Mouse (Mus musculus): Measurements from ENCODE around the gene Gm3336. TPM values are rescaled to one million over a fixed set of nuclear protein-coding genes. Genes with fewer than 3 reads are reported as not detected.

Gene Gm3336
- polyA plus RNA-seq, 1 experiment from 2014 or later: not detected

DNA sequence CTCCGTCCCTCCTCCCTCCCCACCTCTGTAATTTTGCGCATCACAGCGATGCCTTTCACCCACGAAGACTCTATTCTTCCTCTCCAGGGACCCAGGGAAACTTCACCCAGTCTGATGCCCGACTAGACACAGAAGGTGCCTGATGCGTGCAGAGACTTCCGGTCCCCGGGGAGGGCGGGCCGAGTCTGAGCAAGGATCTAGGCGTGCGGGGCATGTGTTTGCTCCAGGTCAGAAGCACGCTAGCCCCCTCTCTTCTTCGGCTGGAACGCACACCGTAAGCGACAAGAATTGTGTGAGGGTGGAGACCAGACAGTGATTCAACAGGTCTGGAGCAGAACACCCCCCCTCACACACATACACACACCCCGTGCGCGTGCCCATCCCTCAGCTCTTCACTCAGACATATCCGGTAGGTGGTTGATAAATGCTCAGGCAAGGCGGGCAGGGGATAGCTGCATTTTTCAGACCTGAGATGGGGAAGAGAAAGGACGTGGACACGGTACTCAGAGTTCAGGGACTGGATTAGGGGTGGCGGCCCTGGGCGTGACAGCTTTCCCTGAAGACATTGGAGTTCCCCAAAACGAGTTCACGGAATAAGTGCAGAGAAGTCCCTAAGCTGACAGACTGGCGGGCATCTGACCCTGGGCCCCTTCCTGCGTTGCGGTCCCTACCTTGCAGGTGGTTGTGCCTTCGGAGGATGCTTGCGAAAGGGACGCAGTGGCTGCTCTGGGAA lies 47.7 kb downstream of the Gm3336 start:
- Histone ChIP-seq H3K4me1 (replicated peaks; ENCODE audit: control insufficient read depth, insufficient read depth, low read length) (peaks cover 7% of the 10 kb centered on the region), H3K4me3 (ENCODE audit: low read depth, low read length) (peak overlapping the region; percentile 17), H3K9ac (ENCODE audit: low read length) (peak overlapping the region; percentile 40), H3K4me2 (ENCODE audit: low read depth, low read length, severe bottlenecking) (peak overlapping the region; percentile 46), H3K9me3 (ENCODE audit: control insufficient read depth, low read length) (no peaks in the 10 kb centered on the region), H3K27me3 (ENCODE audit: control insufficient read depth, insufficient read depth, low read length) (no peaks in the 10 kb centered on the region), H3K36me3 (ENCODE audit: control insufficient read depth, insufficient read depth, low read length) (peaks cover 2% of the 10 kb centered on the region; the same call in 1 of the 2 replicates), H3K27ac (ENCODE audit: low read depth, low read length) (no peak overlapping the region)
- DNase-seq (ENCODE audit: low spot score) (no peak), ATAC-seq (replicated peaks; ENCODE audit: low FRiP score) (no peak)
- WGBS: 3% methylated on average over 34 of the region's 34 CpGs

DNA sequence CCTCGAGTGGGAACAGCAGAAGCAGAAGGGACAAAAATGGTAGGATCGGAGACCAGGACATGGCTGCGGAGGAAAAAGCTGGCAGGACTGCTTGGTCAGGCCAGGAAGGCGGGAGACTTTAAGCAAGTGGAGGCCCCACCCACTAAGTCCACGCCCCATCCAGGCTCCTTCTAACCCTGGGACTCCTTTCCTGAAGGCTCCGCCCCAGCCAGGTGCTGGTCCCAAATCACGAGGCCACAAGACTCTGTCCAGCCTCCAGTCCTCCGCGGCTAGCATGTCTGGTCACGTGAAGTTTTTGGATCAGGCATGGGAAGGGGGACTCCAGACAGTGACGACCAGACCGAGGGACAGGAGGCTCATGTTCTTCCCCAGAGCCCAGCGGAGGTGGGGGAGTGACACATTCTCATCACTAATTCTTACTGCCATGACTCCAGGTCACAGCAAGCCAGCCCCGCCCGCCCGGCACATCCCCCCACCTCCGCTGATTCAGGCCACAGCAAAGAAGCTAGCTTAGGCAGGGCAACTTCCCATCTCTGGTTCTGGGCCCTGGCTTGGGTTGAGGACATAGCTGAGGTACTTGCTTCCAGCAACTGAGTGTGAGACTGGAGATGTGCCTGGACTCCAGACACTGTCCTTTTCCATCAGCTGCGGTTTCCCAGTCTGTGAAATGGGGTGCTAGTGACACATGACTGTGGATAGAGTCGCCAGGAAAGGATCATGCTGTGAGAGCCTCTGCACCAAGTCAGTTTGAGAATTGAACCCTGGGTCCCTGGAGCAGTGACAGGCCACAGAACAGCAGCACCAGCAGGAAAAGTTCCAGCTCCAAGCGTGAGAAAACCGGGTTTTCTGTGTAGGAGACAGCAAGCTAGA lies 48.5 kb downstream of the Gm3336 start:
- peak; percentile 17; the same call in 1 of the 2 replicates for ATAC-seq (replicated peaks; ENCODE audit: low FRiP score)
- peaks cover 2% of the 10 kb centered on the region; the same call in 1 of the 2 replicates for H3K36me3 ChIP-seq (ENCODE audit: control insufficient read depth, insufficient read depth, low read length)
- H3K4me3 ChIP-seq (ENCODE audit: low read depth, low read length): peak overlapping the region; percentile 17
- H3K27ac ChIP-seq (ENCODE audit: low read depth, low read length): no peak overlapping the region
- peak; percentile 73 for DNase-seq (ENCODE audit: low spot score)
- peak overlapping the region; percentile 46 for H3K4me2 ChIP-seq (ENCODE audit: low read depth, low read length, severe bottlenecking)
- peaks cover 5% of the 10 kb centered on the region for H3K4me1 ChIP-seq (replicated peaks; ENCODE audit: control insufficient read depth, insufficient read depth, low read length)
- H3K9me3 ChIP-seq (ENCODE audit: control insufficient read depth, low read length): no peaks in the 10 kb centered on the region
- peak overlapping the region; percentile 40 for H3K9ac ChIP-seq (ENCODE audit: low read length)
- 8% methylated on average over 21 of the region's 21 CpGs for WGBS
- no peaks in the 10 kb centered on the region for H3K27me3 ChIP-seq (ENCODE audit: control insufficient read depth, insufficient read depth, low read length)

DNA sequence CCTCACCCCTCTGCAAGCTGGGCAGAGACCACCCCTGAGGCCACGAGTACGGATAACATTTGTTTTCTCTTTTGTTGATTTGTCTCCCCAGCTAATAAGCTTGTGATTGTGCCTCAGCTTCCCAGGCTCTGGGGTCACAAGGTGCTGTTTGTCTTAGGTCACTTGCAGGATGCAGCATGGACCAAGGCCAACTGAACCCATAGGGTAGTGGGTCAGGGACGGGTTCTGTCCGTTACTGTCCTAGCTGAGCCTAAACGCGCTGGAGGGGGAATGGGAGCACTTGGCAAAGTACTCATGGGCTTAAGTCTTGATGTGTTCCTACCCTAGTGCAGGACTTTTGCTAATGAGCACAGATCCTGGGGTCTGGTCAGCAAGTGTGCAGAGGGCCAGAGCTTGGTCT lies 49.2 kb downstream of the Gm3336 start:
- peaks cover 5% of the 10 kb centered on the region for H3K4me1 ChIP-seq (replicated peaks; ENCODE audit: control insufficient read depth, insufficient read depth, low read length)
- H3K27me3 ChIP-seq (ENCODE audit: control insufficient read depth, insufficient read depth, low read length): no peaks in the 10 kb centered on the region
- no peaks in the 10 kb centered on the region for H3K9me3 ChIP-seq (ENCODE audit: control insufficient read depth, low read length)
- no peak overlapping the region for H3K4me2 ChIP-seq (ENCODE audit: low read depth, low read length, severe bottlenecking)
- no peak for ATAC-seq (replicated peaks; ENCODE audit: low FRiP score)
- no peak for DNase-seq (ENCODE audit: low spot score)
- H3K9ac ChIP-seq (ENCODE audit: low read length): no peak overlapping the region
- H3K36me3 ChIP-seq (ENCODE audit: control insufficient read depth, insufficient read depth, low read length): peaks cover 2% of the 10 kb centered on the region; the same call in 1 of the 2 replicates
- H3K4me3 ChIP-seq (ENCODE audit: low read depth, low read length): no peak overlapping the region
- WGBS: 80% methylated on average over 6 of the region's 6 CpGs
- H3K27ac ChIP-seq (ENCODE audit: low read depth, low read length): no peak overlapping the region

DNA sequence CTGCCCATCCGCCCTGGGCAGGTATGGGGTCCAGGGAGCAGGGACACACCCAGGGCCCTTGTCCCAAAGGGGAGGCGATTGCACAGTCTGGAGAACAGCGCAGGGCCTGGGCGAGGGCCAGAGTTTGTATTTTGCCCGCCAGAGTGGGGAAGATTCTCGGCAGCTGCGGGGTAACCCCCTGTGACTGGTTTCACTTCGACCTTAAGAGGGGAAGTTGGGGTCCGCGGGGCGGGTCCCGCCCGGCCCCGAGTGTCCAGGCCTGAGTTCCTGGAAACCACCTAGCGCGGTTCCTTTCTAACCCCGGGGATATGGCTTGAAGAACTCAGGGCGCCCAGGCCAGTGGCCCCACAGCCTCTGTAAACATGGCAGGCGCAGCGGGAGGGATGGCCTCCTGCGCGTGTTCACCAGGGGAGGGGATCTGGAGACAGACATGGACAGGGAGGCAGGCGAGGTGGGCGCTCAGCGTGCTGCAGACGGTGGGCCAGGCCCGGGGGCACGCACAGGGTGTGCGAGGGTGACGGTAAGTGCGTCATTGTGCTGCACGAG lies 50.0 kb downstream of the Gm3336 start:
- Histone ChIP-seq H3K9me3 (ENCODE audit: control insufficient read depth, low read length) (no peaks in the 10 kb centered on the region), H3K36me3 (ENCODE audit: control insufficient read depth, insufficient read depth, low read length) (peaks cover 2% of the 10 kb centered on the region; the same call in 1 of the 2 replicates), H3K4me1 (replicated peaks; ENCODE audit: control insufficient read depth, insufficient read depth, low read length) (peaks cover 5% of the 10 kb centered on the region), H3K27ac (ENCODE audit: low read depth, low read length) (no peak overlapping the region), H3K27me3 (ENCODE audit: control insufficient read depth, insufficient read depth, low read length) (no peaks in the 10 kb centered on the region), H3K9ac (ENCODE audit: low read length) (no peak overlapping the region), H3K4me2 (ENCODE audit: low read depth, low read length, severe bottlenecking) (no peak overlapping the region), H3K4me3 (ENCODE audit: low read depth, low read length) (no peak overlapping the region)
- WGBS: 93% methylated on average over 32 of the region's 32 CpGs
- ATAC-seq (replicated peaks; ENCODE audit: low FRiP score) (no peak), DNase-seq (ENCODE audit: low spot score) (no peak)

DNA sequence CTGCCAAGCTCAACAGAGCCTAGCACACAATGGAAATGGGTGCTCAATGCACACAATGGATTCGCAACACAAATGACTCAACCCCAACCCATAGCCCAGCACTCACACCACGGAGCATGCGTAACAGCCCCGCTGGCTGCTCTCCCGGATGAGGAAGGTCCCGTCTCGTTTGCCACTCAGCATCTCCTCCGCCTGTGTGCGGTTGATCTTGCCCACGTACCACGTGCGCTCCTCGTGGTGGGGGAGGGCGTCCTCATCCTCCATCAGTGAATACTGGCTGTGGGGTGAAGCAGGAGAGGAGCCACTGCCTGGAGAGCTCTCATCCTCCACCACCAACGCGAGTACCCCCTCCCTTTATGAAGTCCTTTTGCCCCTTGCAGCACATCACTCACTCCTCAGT lies 50.6 kb downstream of the Gm3336 start:
- peaks cover 5% of the 10 kb centered on the region for H3K4me1 ChIP-seq (replicated peaks; ENCODE audit: control insufficient read depth, insufficient read depth, low read length)
- H3K27ac ChIP-seq (ENCODE audit: low read depth, low read length): no peak overlapping the region
- H3K9ac ChIP-seq (ENCODE audit: low read length): no peak overlapping the region
- WGBS: 85% methylated on average over 16 of the region's 16 CpGs
- H3K9me3 ChIP-seq (ENCODE audit: control insufficient read depth, low read length): no peaks in the 10 kb centered on the region
- no peak overlapping the region for H3K4me3 ChIP-seq (ENCODE audit: low read depth, low read length)
- H3K36me3 ChIP-seq (ENCODE audit: control insufficient read depth, insufficient read depth, low read length): peaks cover 2% of the 10 kb centered on the region; the same call in 1 of the 2 replicates
- peak; percentile 6 for ATAC-seq (replicated peaks; ENCODE audit: low FRiP score)
- DNase-seq (ENCODE audit: low spot score): no peak
- no peak overlapping the region for H3K4me2 ChIP-seq (ENCODE audit: low read depth, low read length, severe bottlenecking)
- no peaks in the 10 kb centered on the region for H3K27me3 ChIP-seq (ENCODE audit: control insufficient read depth, insufficient read depth, low read length)

DNA sequence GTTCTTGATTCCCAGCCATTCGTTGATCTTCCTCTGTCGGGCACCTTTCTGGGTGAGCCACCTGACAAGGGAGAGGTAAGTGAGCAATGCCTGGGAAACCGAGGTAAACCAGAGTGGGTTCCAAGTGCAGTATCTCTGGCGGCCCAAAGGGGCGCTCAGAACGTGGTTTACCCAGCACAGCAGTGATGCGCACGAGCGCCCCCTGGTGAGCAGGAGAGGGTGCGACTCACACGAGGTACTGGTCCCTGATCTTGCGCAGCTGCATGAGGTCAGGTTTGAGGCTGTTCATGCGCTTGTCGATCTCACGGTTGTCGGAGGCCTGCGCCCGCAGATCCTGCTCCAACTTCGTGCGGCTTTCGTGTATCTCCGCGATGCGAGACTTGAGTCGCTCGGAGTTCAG lies 51.0 kb downstream of the Gm3336 start:
- ATAC-seq (replicated peaks; ENCODE audit: low FRiP score): peak; percentile 66
- Histone ChIP-seq H3K9me3 (ENCODE audit: control insufficient read depth, low read length) (no peaks in the 10 kb centered on the region), H3K4me3 (ENCODE audit: low read depth, low read length) (no peak overlapping the region), H3K4me1 (replicated peaks; ENCODE audit: control insufficient read depth, insufficient read depth, low read length) (peaks cover 5% of the 10 kb centered on the region), H3K27me3 (ENCODE audit: control insufficient read depth, insufficient read depth, low read length) (no peaks in the 10 kb centered on the region), H3K27ac (ENCODE audit: low read depth, low read length) (no peak overlapping the region), H3K36me3 (ENCODE audit: control insufficient read depth, insufficient read depth, low read length) (peaks cover 2% of the 10 kb centered on the region; the same call in 1 of the 2 replicates), H3K9ac (ENCODE audit: low read length) (no peak overlapping the region), H3K4me2 (ENCODE audit: low read depth, low read length, severe bottlenecking) (no peak overlapping the region)
- peak; percentile 98 for DNase-seq (ENCODE audit: low spot score)
- WGBS: 7% methylated on average over 26 of the region's 26 CpGs

DNA sequence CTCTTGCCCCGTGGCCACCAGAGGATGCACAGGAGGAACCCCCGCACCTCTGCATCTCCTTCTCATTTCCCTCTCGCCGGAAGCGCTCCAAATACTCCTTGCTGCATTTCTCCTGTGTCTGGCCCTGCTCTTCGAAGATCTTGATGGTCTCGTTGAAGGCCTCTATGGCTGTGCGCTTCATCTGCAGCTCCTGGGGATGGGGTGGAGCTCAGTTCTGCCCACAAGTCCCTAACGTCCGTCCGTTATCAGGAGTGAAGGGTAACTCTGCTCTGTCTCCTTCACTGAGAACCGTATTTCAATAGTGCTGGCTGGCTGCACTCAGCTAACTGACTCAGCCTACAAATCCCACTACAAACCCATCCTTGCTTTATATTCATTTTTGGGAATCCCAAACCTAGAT lies 51.5 kb downstream of the Gm3336 start:
- H3K4me3 ChIP-seq (ENCODE audit: low read depth, low read length): no peak overlapping the region
- H3K36me3 ChIP-seq (ENCODE audit: control insufficient read depth, insufficient read depth, low read length): peaks cover 2% of the 10 kb centered on the region; the same call in 1 of the 2 replicates
- no peak for DNase-seq (ENCODE audit: low spot score)
- no peaks in the 10 kb centered on the region for H3K9me3 ChIP-seq (ENCODE audit: control insufficient read depth, low read length)
- no peak overlapping the region for H3K4me2 ChIP-seq (ENCODE audit: low read depth, low read length, severe bottlenecking)
- peaks cover 7% of the 10 kb centered on the region for H3K4me1 ChIP-seq (replicated peaks; ENCODE audit: control insufficient read depth, insufficient read depth, low read length)
- H3K27me3 ChIP-seq (ENCODE audit: control insufficient read depth, insufficient read depth, low read length): no peaks in the 10 kb centered on the region
- WGBS: 74% methylated on average over 12 of the region's 12 CpGs
- no peak overlapping the region for H3K9ac ChIP-seq (ENCODE audit: low read length)
- ATAC-seq (replicated peaks; ENCODE audit: low FRiP score): no peak; the same call in 1 of the 2 replicates
- H3K27ac ChIP-seq (ENCODE audit: low read depth, low read length): no peak overlapping the region

DNA sequence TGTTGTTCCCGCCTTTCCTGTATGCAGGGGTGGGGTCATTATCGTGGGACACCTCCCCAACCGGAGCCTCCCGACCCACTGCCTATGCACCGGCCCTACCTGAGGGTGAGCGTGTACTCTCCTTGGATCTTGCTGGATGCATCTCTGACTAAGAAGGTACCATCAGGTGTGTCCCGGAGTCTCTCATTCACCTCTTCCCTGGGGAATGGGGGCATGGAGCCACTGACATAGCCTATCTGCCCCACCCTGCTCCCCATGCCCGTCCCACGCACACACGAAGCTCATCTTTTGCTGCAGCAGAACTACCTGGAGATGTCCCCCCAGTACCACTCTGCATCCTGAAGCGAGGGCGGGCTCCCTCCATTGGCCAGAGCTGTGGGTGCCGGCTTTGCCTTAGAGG lies 52.4 kb downstream of the Gm3336 start:
- Histone ChIP-seq H3K9me3 (ENCODE audit: control insufficient read depth, low read length) (no peaks in the 10 kb centered on the region), H3K27me3 (ENCODE audit: control insufficient read depth, insufficient read depth, low read length) (no peaks in the 10 kb centered on the region), H3K4me2 (ENCODE audit: low read depth, low read length, severe bottlenecking) (no peak overlapping the region), H3K27ac (ENCODE audit: low read depth, low read length) (no peak overlapping the region), H3K4me3 (ENCODE audit: low read depth, low read length) (no peak overlapping the region), H3K9ac (ENCODE audit: low read length) (no peak overlapping the region), H3K36me3 (ENCODE audit: control insufficient read depth, insufficient read depth, low read length) (peaks cover 2% of the 10 kb centered on the region; the same call in 1 of the 2 replicates), H3K4me1 (replicated peaks; ENCODE audit: control insufficient read depth, insufficient read depth, low read length) (peaks cover 8% of the 10 kb centered on the region)
- WGBS: 95% methylated on average over 13 of the region's 13 CpGs
- ATAC-seq (replicated peaks; ENCODE audit: low FRiP score) (no peak), DNase-seq (ENCODE audit: low spot score) (no peak)

All from forebrain, embryonic 11.5 days (tissue).